Mouse (Mus musculus): Measurements from ENCODE around the gene Emc9. TPM values are rescaled to one million over a fixed set of nuclear protein-coding genes. Genes with fewer than 3 reads are reported as not detected.

Gene Emc9
- 10 to 100 TPM; 58.4 to 61.1 TPM for total RNA-seq (2021)
- polyA plus RNA-seq (2012; rRNA removed), result 52.9 and 54.2 TPM in 2 replicates
- long read RNA-seq, transcript Emc9-201 (5 exons, 855 nt), result major isoform, 28 of 31 reads
- long read RNA-seq, partial matches to known transcripts, result 0 of 31 reads
- long read RNA-seq, other reads (novel, unspliced or antisense), result 1 of 31 reads

GRCm38 (mm10) chr14:55584702-55585565 is at the start of gene Emc9:
Gene Emc9, minus strand, starts transcription at chr14:55585302.
- TF ChIP-seq POLR2A (IDR thresholded peaks at IDR 0.05; ENCODE audit: insufficient read depth, low read depth, low read length) (peak; percentile 77), CTCF (IDR thresholded peaks at IDR 0.05) (peak; percentile 7; the same call in 1 of the 2 replicates), EP300 (IDR thresholded peaks at IDR 0.05; ENCODE audit: insufficient read depth, low read depth, low read length) (no peak)
- Histone ChIP-seq H3K79me2 (replicated peaks; ENCODE audit: control insufficient read depth, insufficient read depth, low read length) (no peaks in the 10 kb centered on the region), H3K27me3 (ENCODE audit: control insufficient read depth, insufficient read depth, low read length) (no peaks in the 10 kb centered on the region), H3K4me1 (ENCODE audit: control insufficient read depth, insufficient read depth, low read length) (peaks cover 3% of the 10 kb centered on the region), H3K27ac (peak within 1 kb of the TSS; percentile 78), H3K36me3 (ENCODE audit: control insufficient read depth, insufficient read depth, low read length) (peaks cover 1% of the 10 kb centered on the region; the same call in 1 of the 2 replicates), H3K9ac (ENCODE audit: low read depth, low read length) (peak within 1 kb of the TSS; percentile 91), H3K4me3 (peak within 1 kb of the TSS; percentile 76)
- intact Hi-C loops (cut with DNase I), result no loop called here
- DNase-seq, result peak; percentile 85 to 89
- WGBS, result 6% methylated on average over 43 of the region's 43 CpGs

GRCm38 (mm10) chr14:55629312-55629711 is 44.2 kb upstream of the Emc9 start:
- no peaks in the 10 kb centered on the region for H3K79me2 ChIP-seq (replicated peaks; ENCODE audit: control insufficient read depth, insufficient read depth, low read length)
- no peak overlapping the region for H3K9ac ChIP-seq (ENCODE audit: low read depth, low read length)
- TF ChIP-seq EP300 (IDR thresholded peaks at IDR 0.05; ENCODE audit: insufficient read depth, low read depth, low read length) (no peak; the same call in 1 of the 2 replicates), CTCF (IDR thresholded peaks at IDR 0.05) (peak; percentile 95), POLR2A (IDR thresholded peaks at IDR 0.05; ENCODE audit: insufficient read depth, low read depth, low read length) (no peak)
- no peaks in the 10 kb centered on the region for H3K36me3 ChIP-seq (ENCODE audit: control insufficient read depth, insufficient read depth, low read length)
- intact Hi-C loops (cut with DNase I), result loop anchor here (2.0 kb wide), 1 partner anchor 115 kb away; the partner anchor contains the start of genes Dhrs1 and Nop9
- peak; percentile 40 to 77 for DNase-seq
- no peak overlapping the region for H3K27ac ChIP-seq
- H3K4me3 ChIP-seq, result no peak overlapping the region
- no peaks in the 10 kb centered on the region for H3K4me1 ChIP-seq (ENCODE audit: control insufficient read depth, insufficient read depth, low read length)
- WGBS, result 45% methylated on average over 5 of the region's 5 CpGs
- no peaks in the 10 kb centered on the region for H3K27me3 ChIP-seq (ENCODE audit: control insufficient read depth, insufficient read depth, low read length)

- Histone ChIP-seq H3K9ac (ENCODE audit: low read depth, low read length) (no peak overlapping the region), H3K4me3 (no peak overlapping the region), H3K36me3 (ENCODE audit: control insufficient read depth, insufficient read depth, low read length) (no peaks in the 10 kb centered on the region), H3K27ac (no peak overlapping the region), H3K79me2 (replicated peaks; ENCODE audit: control insufficient read depth, insufficient read depth, low read length) (no peaks in the 10 kb centered on the region), H3K4me1 (ENCODE audit: control insufficient read depth, insufficient read depth, low read length) (no peaks in the 10 kb centered on the region), H3K27me3 (ENCODE audit: control insufficient read depth, insufficient read depth, low read length) (no peaks in the 10 kb centered on the region)
- intact Hi-C loops (cut with DNase I), result loop anchor here (2.0 kb wide), 1 partner anchor 117 kb away; the partner anchor contains the start of genes Dhrs1 and Nop9
- no peak for TF ChIP-seq POLR2A (IDR thresholded peaks at IDR 0.05; ENCODE audit: insufficient read depth, low read depth, low read length)
- TF ChIP-seq CTCF (IDR thresholded peaks at IDR 0.05), result no peak
- TF ChIP-seq EP300 (IDR thresholded peaks at IDR 0.05; ENCODE audit: insufficient read depth, low read depth, low read length), result no peak
- DNase-seq, result peak in 1 of 2 experiments; percentile 32
- 80% methylated on average over 27 of the region's 27 CpGs for WGBS
These were observed 43.1 kb upstream of the Emc9 start for GRCm38 (mm10) chr14:55628077-55628827.

DNA sequence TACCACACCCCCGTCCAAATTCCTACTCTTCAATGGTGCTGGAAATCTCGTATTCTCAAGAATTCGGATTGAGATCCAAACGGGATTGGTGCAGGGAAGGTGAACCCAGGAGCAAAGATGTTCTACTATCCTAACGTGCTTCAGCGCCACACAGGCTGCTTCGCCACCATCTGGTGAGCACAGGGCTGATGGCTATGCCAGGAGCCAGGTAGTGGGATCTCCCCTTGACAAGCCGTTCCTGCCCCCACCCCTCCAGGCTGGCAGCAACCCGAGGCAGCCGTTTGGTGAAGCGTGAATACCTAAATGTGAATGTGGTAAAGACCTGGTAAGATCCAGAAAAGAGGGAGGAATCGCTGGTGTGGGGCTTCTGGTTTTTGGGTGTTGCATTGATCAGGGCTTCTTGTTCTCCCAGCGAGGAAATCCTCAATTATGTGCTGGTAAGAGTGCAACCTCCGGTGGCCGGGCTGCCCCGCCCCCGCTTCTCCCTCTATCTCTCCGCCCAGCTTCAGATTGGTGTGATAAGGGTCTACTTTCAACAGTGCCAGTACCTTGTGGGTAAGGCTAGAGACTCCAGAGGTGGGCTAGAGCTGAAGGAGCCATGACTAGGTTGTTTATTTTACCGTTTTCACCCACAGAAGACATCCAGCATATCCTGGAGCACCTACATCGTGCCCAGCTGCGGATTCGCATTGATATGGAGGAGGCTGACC is 33.5 kb upstream of the Emc9 start:
- H3K4me3 ChIP-seq, result no peak overlapping the region
- H3K79me2 ChIP-seq (replicated peaks; ENCODE audit: control insufficient read depth, insufficient read depth, low read length), result no peaks in the 10 kb centered on the region
- intact Hi-C loops (cut with DNase I), result no loop called here
- H3K27me3 ChIP-seq (ENCODE audit: control insufficient read depth, insufficient read depth, low read length), result no peaks in the 10 kb centered on the region
- H3K27ac ChIP-seq, result no peak overlapping the region
- H3K9ac ChIP-seq (ENCODE audit: low read depth, low read length), result no peak overlapping the region
- TF ChIP-seq EP300 (IDR thresholded peaks at IDR 0.05; ENCODE audit: insufficient read depth, low read depth, low read length) (no peak), POLR2A (IDR thresholded peaks at IDR 0.05; ENCODE audit: insufficient read depth, low read depth, low read length) (no peak), CTCF (IDR thresholded peaks at IDR 0.05) (no peak)
- WGBS, result 32% methylated on average over 22 of the region's 22 CpGs
- DNase-seq, result no peak
- H3K4me1 ChIP-seq (ENCODE audit: control insufficient read depth, insufficient read depth, low read length), result no peaks in the 10 kb centered on the region
- no peaks in the 10 kb centered on the region for H3K36me3 ChIP-seq (ENCODE audit: control insufficient read depth, insufficient read depth, low read length)

- H3K36me3 ChIP-seq (ENCODE audit: control insufficient read depth, insufficient read depth, low read length), result no peaks in the 10 kb centered on the region
- H3K9ac ChIP-seq (ENCODE audit: low read depth, low read length), result no peak within 1 kb of the TSS
- no peak within 1 kb of the TSS for H3K27ac ChIP-seq
- 22% methylated on average over 21 of the region's 21 CpGs for WGBS
- H3K4me3 ChIP-seq, result no peak within 1 kb of the TSS
- H3K4me1 ChIP-seq (ENCODE audit: control insufficient read depth, insufficient read depth, low read length), result no peaks in the 10 kb centered on the region
- TF ChIP-seq POLR2A (IDR thresholded peaks at IDR 0.05; ENCODE audit: insufficient read depth, low read depth, low read length), result no peak
- peak; percentile 11; the same call in 1 of the 2 replicates for TF ChIP-seq CTCF (IDR thresholded peaks at IDR 0.05)
- intact Hi-C loops (cut with DNase I), result no loop called here
- no peaks in the 10 kb centered on the region for H3K79me2 ChIP-seq (replicated peaks; ENCODE audit: control insufficient read depth, insufficient read depth, low read length)
- H3K27me3 ChIP-seq (ENCODE audit: control insufficient read depth, insufficient read depth, low read length), result no peaks in the 10 kb centered on the region
- no peak for DNase-seq
These were observed 32.7 kb upstream of the Emc9 start, which contains the start of gene Rec8 for GRCm38 (mm10) chr14:55617822-55618221. Gene Rec8, plus strand, starts transcription at chr14:55618037.

Measured in heart, adult 2 months (tissue).